Mouse (Mus musculus): ENCODE data around the gene Gm20792. TPM values are rescaled to one million over a fixed set of nuclear protein-coding genes. Genes with fewer than 3 reads are reported as not detected.
"Not testable (repeated sequence)": the region's sequence is repeated elsewhere in the genome, so short reads cannot be mapped to it uniquely, and the experiment has no call there.

Gene Gm20792
- total RNA-seq (2015) (not detected in 2 replicates), total RNA-seq (2017) (not detected in 2 replicates)

DNA sequence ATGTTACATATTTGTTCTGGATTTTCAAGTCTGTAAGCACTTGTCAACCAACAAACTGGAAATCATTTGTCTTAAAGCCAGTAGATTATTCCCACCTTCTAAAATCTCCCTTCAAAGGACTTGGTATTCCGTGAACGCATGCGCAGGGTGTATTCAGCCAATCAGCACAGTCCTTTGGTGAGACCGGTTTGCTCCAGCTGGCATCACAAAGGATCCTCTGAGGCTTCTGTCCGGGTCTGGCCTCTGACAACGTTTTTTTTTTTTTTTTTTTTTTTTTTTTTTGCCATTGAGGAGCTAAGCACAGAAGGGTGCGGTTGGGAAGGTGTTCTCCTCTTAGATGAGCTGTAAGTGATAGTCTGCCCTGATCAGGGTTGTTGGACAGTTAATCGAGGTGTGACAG is at the start of gene Gm20792:
Gene Gm20792, plus strand, starts transcription at position 301 of the 400 bp plus-strand sequence.
- not testable (repeated sequence) for ATAC-seq (replicated peaks; ENCODE audit: poor library complexity)
